Mouse (Mus musculus): ENCODE measurements around the gene Glyatl3.

The Glyatl3 gene

DNA sequence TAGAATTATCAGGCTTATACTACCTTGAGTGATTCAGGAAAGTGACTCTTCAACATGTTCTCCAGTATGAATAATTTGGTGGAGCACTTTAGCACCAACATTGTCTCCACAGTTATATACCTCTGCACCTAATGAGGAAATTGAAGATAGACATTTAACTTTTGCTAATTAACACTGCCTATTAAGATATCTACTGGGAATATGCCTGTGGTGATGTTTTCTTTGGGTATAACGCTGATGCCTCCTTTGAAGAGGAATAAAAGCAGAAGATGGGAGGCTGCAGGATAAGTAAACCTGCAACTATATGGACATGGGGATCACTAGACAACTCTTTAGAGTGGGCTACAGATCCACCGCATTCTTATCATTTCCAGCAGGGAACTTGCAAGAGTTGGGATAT lies at the start of gene Glyatl3:
Gene Glyatl3 (minus strand): TSS at position 101 of the 400 bp plus-strand sequence.
- in situ Hi-C loops (cut with MboI, MseI), result no loop called here

DNA sequence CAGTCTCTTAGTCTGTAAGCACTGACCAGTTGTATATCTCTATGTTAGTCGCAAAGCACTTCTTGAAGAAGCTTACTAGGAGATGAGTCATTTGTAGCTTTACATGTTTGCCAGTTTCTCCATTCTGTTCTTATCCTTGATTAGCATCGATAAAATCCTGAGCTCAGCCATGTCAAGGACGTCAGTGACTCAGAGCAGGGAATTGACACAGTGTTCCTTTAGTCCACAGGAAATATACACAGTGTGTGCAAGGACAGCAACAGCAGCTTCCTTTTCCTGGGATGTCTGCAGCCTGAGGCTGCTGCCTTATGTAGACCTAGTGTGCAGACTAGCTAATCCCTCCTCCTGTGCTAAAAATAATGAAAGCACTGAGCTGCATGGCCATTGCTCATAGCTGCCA lies 34.4 kb upstream of the Glyatl3 start:
- in situ Hi-C loops (cut with MboI, MseI), result loop anchor here (25.0 kb wide), 1 partner anchor 1889 kb away; no protein-coding TSS in a partner anchor

DNA sequence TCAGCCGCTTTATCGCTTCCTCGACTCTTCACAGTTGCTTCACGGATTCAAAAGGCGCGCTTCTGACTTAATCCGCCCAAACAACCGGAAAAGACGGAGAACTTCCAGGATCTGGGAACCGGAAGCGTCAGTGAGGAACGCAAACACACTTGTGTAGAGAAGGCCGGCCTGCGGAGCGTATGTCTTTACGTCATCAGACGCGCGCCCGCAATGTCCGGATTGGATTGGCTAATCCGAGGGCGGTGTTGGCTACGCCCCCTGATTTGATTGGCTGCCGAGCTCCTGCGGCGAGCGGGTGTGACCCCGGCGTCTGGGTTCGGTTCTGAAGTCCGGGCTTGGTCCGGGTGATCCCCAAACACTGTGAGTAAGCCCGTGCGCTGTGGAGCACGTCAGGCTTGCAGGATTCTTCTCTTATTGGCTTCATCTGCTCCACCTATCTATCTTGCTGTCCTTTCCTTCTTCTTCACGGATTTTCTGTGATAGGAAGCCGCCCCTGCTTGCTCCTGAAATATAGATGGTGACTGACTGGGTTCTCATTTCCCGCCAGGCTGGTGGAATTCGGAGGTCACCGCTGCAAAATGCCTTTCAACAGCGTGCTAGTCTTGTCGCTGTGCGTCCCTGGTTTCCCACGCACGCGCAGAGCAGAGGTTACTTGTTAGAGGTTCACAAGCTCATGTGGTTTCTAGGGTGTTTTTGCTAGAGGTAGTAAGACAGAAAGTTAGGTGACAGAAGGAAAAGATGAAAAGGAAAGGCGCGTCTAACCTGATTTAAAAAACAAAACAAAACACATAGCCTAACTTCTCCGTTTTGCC lies 20.5 kb upstream of the Glyatl3 start, which contains the start of the genes Mut and Cenpq:
Gene Mut (plus strand): TSS at position 266 of the 812 bp plus-strand sequence.
Gene Cenpq (minus strand): TSS at position 628 of the 812 bp plus-strand sequence.
- in situ Hi-C loops (cut with MboI, MseI), result loop anchor here (25.0 kb wide), 1 partner anchor 1903 kb away; no protein-coding TSS in a partner anchor

DNA sequence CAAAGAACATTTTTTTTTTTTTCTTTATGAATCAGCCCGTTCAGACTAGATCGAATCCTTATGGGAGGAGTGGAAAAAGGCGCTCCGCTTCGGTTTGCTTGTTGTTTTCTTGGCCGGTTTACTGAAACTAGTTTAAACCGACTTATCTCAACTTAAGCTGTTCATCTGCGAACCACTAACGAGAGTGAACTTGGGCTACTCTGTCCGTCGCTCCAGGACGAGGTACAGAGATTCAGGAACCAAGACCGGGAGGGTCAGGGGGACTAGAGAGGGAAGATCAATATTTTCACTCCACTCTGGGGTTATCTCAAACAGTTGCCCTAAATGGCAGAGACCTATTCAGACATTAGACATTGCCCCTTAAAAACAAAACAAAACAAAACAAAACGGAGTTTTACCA lies 19.8 kb upstream of the Glyatl3 start:
- in situ Hi-C loops (cut with MboI, MseI), result loop anchor here (25.0 kb wide), 1 partner anchor 1903 kb away; no protein-coding TSS in a partner anchor

DNA sequence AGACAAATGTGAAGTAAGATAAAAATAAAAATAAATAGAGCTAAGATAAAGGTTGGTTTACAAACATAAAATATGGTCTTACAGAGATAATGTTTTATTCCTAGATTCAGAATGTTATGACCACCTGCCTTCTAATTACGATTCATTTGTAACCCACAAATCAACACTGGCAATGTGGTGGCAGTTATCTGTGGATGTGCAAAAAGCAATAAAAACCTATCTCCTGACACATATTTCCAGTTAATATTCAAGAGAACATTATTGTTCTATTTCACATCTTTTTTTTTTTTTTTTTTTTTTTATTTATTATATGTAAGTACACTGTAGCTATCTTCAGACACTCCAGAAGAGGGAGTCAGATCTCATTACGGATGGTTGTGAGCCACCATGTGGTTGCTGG lies 1.3 kb upstream of the Glyatl3 start:
- in situ Hi-C loops (cut with MboI, MseI), result no loop called here

DNA sequence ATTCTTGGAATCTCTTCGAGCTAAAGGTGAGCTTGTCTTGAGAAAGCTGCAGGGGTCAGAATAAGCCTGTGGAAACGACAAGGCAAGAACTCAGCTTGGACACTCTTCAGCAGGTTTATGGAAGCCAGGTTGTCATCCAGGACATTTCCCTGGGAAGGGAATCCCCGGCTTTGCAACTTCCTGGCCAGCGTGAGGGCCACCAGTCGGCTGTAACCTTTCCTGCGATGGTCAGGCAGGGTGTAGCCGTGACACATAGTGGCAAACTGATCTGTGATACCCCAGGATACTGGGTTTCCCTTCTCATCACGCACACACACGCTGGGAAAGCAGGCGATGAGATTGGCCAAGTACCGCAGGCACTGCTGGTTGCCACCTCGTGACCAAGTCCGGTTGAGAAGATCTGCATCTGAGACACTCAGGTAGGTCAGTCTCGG lies 9.4 kb downstream of the Glyatl3 start:
- in situ Hi-C loops (cut with MboI, MseI), result no loop called here

DNA sequence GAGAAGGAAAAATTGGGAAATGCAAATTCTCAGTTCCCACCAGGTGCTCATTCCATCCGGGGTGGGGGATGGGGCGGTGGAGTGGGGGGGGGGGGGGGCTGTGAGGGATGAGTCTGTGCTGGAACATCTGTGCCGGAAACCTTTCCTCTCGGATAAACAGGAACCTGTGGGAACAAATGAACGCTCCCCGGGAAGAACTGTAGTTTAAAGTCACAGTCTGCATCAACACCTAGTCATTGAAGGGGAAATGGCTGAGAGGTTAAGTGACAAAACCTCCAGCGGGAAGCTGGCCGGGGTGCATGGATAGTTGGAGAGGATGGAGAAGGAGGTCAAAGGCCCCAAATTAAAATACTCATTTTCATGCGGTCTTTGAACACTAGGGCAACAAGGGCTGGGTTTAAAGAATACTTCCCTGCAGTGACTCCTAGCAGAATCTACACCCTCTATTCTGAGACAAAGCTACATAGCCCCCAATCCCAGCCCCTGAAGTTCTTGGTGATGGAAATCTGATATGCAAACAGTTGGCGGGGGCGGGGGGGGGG lies 10.0 kb downstream of the Glyatl3 start:
- in situ Hi-C loops (cut with MboI, MseI), result no loop called here

DNA sequence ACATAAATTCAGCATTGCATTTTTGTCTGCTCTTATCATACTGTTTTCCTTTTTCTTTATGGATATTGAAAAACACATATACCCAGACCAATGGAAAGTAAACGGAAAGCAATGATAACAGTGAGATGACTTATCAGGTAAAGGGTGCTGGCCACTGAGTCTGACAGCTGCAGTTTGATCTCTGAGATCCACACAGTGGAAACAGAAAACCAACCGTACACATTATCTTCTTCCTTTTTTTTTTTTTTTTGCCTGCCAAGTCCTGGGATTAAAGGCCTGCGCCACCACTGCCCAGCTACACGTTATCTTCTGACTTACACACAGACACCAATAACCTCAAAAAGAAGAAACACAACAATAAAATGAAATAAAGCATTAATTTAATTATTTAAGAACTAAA lies 10.8 kb downstream of the Glyatl3 start:
- in situ Hi-C loops (cut with MboI, MseI), result no loop called here

DNA sequence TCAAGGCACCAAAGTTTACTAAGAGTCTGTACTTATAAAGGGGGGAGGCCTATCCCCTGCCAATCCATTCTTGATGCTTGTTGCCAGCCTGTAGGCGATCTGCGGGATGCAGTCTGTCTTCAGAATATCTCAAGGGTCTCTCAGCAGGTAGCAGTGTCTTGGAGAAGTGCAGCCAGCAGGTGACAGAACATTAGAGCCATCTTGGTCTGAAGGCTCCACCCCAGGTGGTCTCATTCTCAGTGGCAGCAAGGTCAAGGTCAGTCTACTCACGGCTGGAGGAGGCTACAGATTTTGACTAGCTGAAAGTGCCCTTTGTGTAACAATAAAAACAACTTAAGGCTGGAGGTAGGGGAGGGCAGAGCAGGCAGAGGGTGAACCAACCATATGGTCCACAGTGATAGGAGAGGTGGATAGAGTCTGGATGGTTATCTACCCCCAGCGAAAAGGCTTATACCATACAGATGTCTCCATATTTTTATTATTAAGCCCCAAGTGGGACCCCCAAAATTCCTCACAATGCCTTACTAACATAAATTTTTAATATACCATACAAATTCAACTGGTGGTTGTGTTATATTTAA lies 14.3 kb downstream of the Glyatl3 start:
- in situ Hi-C loops (cut with MboI, MseI), result no loop called here

DNA sequence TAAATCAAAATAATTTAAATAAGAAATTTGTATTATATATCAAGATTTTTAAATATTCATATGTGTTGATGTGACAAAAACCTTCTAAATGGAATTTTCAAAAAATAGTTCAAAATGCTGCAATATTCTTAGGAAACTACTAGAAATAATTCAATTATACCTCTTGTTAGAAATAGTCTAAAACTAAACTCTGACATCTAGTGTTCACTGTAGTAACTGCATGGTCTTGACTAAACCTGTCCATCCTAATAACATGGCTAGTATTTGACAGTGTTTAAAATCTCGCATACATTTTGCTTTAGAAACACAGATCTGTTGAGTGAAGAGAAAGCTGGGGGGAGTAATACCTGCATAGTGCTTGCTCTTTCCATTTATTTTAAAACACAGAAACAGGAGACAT lies 17.3 kb downstream of the Glyatl3 start:
- in situ Hi-C loops (cut with MboI, MseI), result no loop called here

DNA sequence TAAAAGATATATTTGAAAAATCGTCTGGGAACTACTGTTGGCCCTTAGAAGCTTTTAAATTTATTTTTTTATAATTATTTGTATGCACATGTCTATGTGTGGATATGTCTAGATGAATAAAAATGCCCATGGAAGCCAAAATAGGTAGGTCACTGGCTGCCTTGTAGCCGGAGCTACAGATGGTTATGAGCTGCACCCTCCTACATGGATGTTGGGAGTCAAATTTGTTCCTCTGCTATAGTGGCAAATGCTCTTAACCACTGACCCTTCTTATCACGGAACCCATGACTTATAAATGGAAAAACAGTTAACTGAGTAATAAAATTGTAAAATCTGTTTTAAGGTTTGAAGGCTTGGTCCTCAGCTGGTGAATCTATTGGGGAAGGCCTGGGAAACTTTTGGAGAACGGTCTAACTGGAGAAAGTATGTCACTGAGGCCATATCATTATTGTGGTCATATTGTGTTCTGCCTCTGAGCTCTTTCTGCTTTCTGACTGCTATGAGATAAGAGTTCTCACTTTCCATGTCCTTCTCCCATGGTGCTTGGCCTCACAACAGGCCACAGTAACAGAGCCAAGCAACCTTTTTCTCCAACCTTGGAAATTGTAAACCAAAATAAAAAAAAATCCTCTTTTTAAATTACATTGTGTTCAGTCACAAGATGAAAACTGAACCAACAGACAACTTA lies 26.2 kb downstream of the Glyatl3 start:
- in situ Hi-C loops (cut with MboI, MseI), result no loop called here

DNA sequence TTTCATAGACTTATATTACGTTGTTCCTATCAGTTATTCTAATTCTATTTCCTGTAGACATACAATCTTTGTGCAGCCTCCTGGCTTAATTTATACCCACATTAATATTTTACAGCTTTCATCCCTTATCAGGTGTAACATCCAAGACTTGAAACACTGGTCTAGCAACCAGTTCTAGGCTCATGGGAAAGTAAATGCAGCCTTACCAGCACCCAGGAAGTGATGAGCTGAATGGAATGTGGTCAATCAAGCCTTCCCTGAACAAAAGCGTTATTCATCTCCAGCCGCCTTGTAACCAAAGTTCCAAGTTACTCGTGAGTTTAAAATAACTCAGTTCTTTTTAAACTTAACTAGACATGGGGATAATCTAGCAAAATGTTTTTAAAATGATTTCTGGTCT lies 29.0 kb downstream of the Glyatl3 start:
- in situ Hi-C loops (cut with MboI, MseI), result no loop called here

DNA sequence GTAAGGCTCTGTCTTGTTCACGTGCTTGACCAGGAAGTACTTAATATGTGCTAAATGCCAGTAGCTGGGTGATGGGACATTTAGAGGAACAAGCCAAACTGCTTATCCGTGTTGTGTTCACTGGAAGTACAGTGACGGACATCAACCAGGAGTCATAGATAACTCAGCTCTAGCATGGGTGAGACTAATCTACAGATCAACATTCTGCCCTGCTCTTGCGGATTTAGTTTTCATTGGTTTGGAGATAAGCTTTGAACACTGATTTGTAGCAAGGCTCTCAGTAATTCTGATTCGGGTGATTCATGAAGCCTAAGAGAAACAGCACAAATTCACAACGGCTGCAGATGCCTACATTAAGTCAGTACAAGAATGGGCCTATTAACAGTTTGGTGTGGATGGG lies 32.0 kb downstream of the Glyatl3 start:
- in situ Hi-C loops (cut with MboI, MseI), result no loop called here

DNA sequence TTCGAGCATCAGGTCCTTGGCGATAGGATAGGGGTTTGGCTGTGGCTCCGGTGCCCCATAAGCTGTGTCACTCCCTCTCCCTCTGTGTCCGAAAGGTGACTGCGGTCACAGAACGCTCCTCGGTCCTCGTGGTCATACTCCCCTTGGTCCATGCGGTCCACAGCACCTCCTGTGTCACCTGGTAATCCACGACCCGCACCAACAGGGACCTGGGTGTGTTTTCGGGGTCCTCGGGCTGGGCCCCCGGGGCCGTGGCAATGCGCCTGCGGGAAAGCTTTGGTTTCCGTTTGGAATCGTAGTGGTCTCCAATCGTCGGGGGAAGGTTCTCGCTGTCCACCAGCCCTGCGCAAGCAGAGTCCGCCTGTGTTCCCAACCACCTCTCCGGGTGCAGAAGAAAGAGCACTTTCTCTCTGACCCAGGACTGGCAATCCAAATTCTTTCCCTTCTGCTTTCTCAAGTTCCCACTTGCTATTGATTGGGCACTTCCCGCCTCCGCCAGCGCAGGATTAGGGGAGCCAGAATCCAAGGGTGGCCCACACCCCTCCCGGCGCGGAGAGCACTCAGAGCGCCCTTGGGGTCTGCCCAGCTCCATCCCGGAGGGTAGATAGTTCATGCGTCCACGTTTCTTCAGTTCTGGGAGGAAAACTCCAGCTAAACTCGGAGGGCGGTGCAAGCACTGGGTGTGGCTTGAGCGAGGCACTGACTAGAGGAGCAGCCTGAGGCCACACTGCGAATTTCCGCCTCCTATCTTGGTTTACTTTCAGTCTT lies 34.0 kb downstream of the Glyatl3 start, which contains the start of gene 9130008F23Rik:
Gene 9130008F23Rik (minus strand): TSS at position 636 of the 768 bp plus-strand sequence.
- in situ Hi-C loops (cut with MboI, MseI), result no loop called here

DNA sequence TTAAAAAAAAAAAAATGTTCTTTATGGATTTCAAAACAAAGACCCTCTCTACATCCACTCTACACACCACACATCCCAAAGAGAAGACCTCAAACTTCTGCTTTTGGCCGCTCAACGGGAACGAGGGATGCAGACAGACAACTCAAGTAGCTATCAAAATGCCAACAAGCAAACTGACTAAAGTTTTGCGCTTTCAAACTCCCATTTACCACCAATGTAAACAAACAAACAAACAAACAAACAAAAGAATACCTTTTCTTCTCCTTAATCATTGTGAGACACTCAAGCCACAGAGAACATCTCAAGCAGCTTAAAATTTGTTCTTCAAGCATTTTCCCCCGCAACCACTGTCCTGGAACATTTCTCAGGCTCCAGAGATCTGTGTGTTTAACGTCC lies 34.6 kb downstream of the Glyatl3 start:
- in situ Hi-C loops (cut with MboI, MseI), result no loop called here

DNA sequence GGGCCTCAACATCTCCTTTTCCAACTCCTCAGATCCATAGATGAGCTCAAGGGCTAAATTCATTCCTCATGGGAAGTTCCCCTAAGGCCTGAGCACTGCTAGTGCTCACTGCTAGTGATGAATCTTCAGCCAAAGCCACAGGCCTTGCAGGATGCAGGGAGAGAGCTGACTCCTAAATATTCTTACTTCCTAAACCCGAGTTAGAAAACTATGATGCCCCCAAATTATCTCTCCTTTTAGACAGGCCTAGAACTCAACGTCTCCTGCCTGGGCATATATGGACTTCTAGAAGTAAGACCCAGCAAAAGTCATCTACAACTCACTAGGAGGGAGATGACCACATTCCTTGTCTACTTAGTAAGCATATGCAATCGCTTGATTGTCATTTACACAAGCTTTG lies 36.4 kb downstream of the Glyatl3 start:
- in situ Hi-C loops (cut with MboI, MseI), result no loop called here

DNA sequence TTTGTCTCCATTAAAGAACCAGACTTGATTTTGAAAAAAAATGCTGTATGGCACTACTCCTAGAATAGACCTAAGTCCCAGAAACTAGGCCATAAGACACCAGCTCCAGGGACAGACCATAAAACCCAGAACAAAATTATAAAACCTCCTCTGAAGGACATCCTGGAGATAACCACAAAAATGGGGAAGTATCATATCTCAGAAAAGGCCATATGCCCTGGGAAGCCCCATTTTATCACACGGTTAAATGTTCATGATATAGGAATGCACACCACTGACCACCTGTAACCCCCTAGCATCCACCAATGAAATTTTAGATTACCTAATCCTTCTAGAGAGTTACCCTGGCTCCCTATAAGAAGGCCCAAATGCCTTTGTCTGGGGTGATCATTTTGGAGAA lies 38.6 kb downstream of the Glyatl3 start:
- in situ Hi-C loops (cut with MboI, MseI), result no loop called here

DNA sequence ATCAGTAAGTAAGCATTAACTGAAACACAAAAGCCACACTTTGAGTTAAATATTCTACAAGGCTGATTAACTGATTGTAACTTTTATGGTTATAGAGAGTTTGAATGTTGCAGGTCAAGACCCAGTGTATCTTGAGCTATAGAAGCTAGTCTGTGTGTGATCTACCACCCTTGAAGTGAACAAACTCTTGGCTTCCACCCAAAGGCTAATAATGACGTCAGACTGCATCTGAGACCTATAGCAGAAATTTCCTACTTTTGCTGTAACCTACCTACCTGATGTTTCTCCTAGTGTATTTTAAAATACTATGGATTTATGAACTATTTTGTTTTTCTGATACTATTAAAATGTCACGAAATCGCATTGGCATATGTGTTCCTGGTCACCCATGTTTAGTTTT lies 39.4 kb downstream of the Glyatl3 start:
- in situ Hi-C loops (cut with MboI, MseI), result no loop called here

DNA sequence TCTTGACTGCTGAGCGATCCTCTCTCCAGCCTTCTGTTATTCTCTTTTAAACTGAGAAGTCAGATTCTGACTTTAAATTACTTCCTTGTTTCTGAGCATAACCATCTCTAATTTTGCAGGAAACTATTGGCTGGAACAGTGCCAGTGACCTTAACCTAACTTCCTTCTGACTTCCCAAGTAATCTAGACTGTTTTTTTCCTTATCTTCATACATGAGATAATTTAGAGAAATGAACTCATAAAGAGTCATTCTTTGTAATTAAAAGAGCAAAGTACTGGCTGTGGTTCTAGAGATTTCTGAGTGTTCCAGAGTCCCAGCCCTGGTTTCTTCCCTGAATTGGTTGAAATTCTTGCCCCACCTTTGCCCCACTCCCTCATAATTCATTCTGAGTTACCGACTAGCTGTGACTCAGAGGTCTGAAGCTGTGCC lies 40.6 kb downstream of the Glyatl3 start:
- in situ Hi-C loops (cut with MboI, MseI), result no loop called here

DNA sequence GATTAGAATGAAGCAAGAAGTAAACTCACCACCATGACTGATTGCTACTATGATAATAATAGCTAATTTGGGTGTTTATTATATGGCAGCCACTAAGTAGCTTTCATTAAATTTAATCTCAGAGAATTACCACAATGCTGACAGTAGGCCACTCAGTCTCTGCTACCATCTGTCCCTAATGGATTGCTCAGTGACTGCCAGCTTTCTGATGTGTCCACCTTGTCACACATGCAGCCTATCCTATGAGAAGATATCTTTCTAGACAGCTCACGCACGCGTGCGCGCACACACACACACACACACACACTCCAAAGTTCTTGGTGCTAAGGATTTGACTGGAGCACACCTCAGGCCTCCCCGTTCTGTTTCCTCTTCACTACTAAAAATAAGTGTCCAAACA lies 41.5 kb downstream of the Glyatl3 start:
- in situ Hi-C loops (cut with MboI, MseI), result no loop called here
